Mouse (Mus musculus) spleen, postnatal 10 days (tissue): ENCODE data around the gene Dhps.
"Not testable (repeated sequence)": the region's sequence is repeated elsewhere in the genome, so short reads cannot be mapped to it uniquely, and the experiment has no call there.

Experiments used
- DNase-seq, 2 experiments: peaks; one replicate each; pipeline ENCODE4 v3.0.0; 2021 to 2022; ENCODE audit warnings: low spot score in 2 of 2

Gene Dhps

GRCm38 (mm10) chr8:85096196-85096595, 24.6 kb downstream of the Dhps start:
- DNase-seq = no peak

GRCm38 (mm10) chr8:85096850-85097249, 25.3 kb downstream of the Dhps start:
- DNase-seq = no peak

- no peak for DNase-seq
These were observed 28.6 kb downstream of the Dhps start for GRCm38 (mm10) chr8:85100076-85100665.

- DNase-seq = no peak
These were observed 41.7 kb downstream of the Dhps start for GRCm38 (mm10) chr8:85113241-85113640.

GRCm38 (mm10) chr8:85115501-85115900, 43.9 kb downstream of the Dhps start:
- DNase-seq = no peak

GRCm38 (mm10) chr8:85116984-85117383, 45.4 kb downstream of the Dhps start:
- no peak for DNase-seq

GRCm38 (mm10) chr8:85119052-85119981, 47.8 kb downstream of the Dhps start:
- DNase-seq = peak in 1 of 2 experiments; percentile 62

- not testable (repeated sequence) for DNase-seq
These were observed 48.7 kb downstream of the Dhps start for GRCm38 (mm10) chr8:85120251-85120650.

- no peak for DNase-seq
These were observed 51.4 kb downstream of the Dhps start, which contains the start of gene Zfp791 for GRCm38 (mm10) chr8:85122995-85123394. Zfp791 (minus strand) TSS chr8:85123095.

GRCm38 (mm10) chr8:85123691-85124090, 52.1 kb downstream of the Dhps start:
- no peak for DNase-seq
